Mouse (Mus musculus) common myeloid progenitor, adult 5-6 weeks (primary cell): Measurements from ENCODE around the gene Napa. TPM values are rescaled to one million over a fixed set of nuclear protein-coding genes. Genes with fewer than 3 reads are reported as not detected.

Experiments used
- total RNA-seq: library from RNA; stranded (forward); fragments of 200-1000, 187-1606 nt; gene quantifications from 2 replicates; pipeline ENCODE4 v1.2.3, GENCODE M21; 2017

Gene Napa
- total RNA-seq, 1 experiment from 2014 or later = 61.1 TPM

Other genes starting within 250 kb of the Napa start
- gene Crx, start 218.5 kb upstream of the Napa start, total RNA-seq = not detected in 2 replicates
- gene Crxos, start 215.8 kb upstream of the Napa start, total RNA-seq = not detected in 2 replicates
- 42.3 and 56.5 TPM in 2 replicates for gene Selenow, start 176.1 kb upstream of the Napa start, total RNA-seq
- gene Nop53, start 152.4 kb upstream of the Napa start, total RNA-seq = 458 and 478 TPM in 2 replicates
- 1.0 and 1.9 TPM in 2 replicates for gene Ehd2, start 130.9 kb upstream of the Napa start, total RNA-seq
- gene Bicra, start 50.5 kb upstream of the Napa start, total RNA-seq = 1.2 and 2.5 TPM in 2 replicates
- gene Zfp541, start 36.6 kb upstream of the Napa start, total RNA-seq = not detected in 2 replicates
- gene Kptn, start 21.4 kb downstream of the Napa start, total RNA-seq = 6.5 and 6.8 TPM in 2 replicates
- gene Slc8a2, start 31.4 kb downstream of the Napa start, total RNA-seq = 0.09 TPM in 1 of 2 replicates, not detected in the other
- gene Meis3, start 76.6 kb downstream of the Napa start, total RNA-seq = not detected in 2 replicates
- 4.5 and 9.2 TPM in 2 replicates for gene Dhx34, start 123.6 kb downstream of the Napa start, total RNA-seq
- gene C5ar2, start 145.7 kb downstream of the Napa start, total RNA-seq = 1.1 and 3.1 TPM in 2 replicates
- gene C5ar1, start 161.1 kb downstream of the Napa start, total RNA-seq = 0.55 TPM in 1 of 2 replicates, not detected in the other
- gene Inafm1, start 175.2 kb downstream of the Napa start, total RNA-seq = 15.1 and 18.0 TPM in 2 replicates
- gene Ccdc9, start 188.3 kb downstream of the Napa start, total RNA-seq = 53.6 and 123 TPM in 2 replicates
- gene Bbc3, start 209.9 kb downstream of the Napa start, total RNA-seq = 1.4 and 2.5 TPM in 2 replicates